Mouse (Mus musculus) forebrain, embryonic 16.5 days (tissue): ENCODE data around the gene 9130008F23Rik. TPM values are rescaled to one million over a fixed set of nuclear protein-coding genes. Genes with fewer than 3 reads are reported as not detected.

Experiments
- ATAC-seq: fragments of 200-750 bp; cut with Nextera tagmentation; 2 replicates; pipeline ENCODE4 v1.8.0; 2017; ENCODE audit warnings: mild to moderate bottlenecking, moderate library complexity
- H3K27ac ChIP-seq: fragments of 300-500 bp; sonication (generic); 2 replicates; pipeline ENCODE4 v1.5.1; 2014; ENCODE audit warnings: low read length, control low read depth
- H3K27me3 ChIP-seq: fragments of 300-500 bp; sonication (generic); replicated peaks from 2 replicates; pipeline ENCODE4 v1.6.1; 2014; ENCODE audit warnings: low read length; ENCODE audit not compliant: control insufficient read depth, insufficient read depth
- H3K36me3 ChIP-seq: fragments of 300-500 bp; sonication (generic); 2 replicates; pipeline ENCODE4 v1.6.1; 2014; ENCODE audit not compliant: control insufficient read depth, insufficient read depth
- H3K4me1 ChIP-seq: fragments of 300-500 bp; sonication (generic); replicated peaks from 2 replicates; pipeline ENCODE4 v1.6.1; 2014; ENCODE audit warnings: low read length; ENCODE audit not compliant: control insufficient read depth, insufficient read depth
- H3K4me2 ChIP-seq: fragments of 300-500 bp; sonication (generic); 2 replicates; pipeline ENCODE4 v1.6.1; 2014; ENCODE audit warnings: mild to moderate bottlenecking, low read length, control low read depth
- H3K4me3 ChIP-seq: fragments of 300-500 bp; sonication (generic); replicated peaks from 2 replicates; pipeline ENCODE4 v1.5.1; 2014; ENCODE audit warnings: mild to moderate bottlenecking, low read length, control low read depth
- H3K9ac ChIP-seq: fragments of 300-500 bp; sonication (generic); replicated peaks from 2 replicates; pipeline ENCODE4 v1.6.1; 2014; ENCODE audit warnings: low read depth, low read length, control low read depth
- H3K9me3 ChIP-seq: fragments of 300-500 bp; sonication (generic); 2 replicates; pipeline ENCODE4 v1.6.1; 2016; ENCODE audit warnings: low read length; ENCODE audit not compliant: control insufficient read depth
- WGBS: fragments of 180-500 bp; shearing (Covaris S2); extraction: QIAGEN DNeasy Blood & Tissue Kit; methylation state at CpG from one replicate; pipeline ENCODE4 v1.1.7; 2014; 5-methylcytosine and 5-hydroxymethylcytosine counted together
- polyA plus RNA-seq: library from polyadenylated mRNA; unstranded; fragments of >200 nt; fragmentation: Nextera tagmentation; extraction: Ambion mirVana; gene quantifications from 2 replicates; pipeline ENCODE4 v1.2.1, GENCODE M21; 2015

The 9130008F23Rik gene
- polyA plus RNA-seq, 1 experiment from 2014 or later, result 0.49 TPM

- H3K9me3 ChIP-seq, result no peaks in the 10 kb centered on the region
- no peak overlapping the region for H3K27ac ChIP-seq
- ATAC-seq, result no peak
- H3K9ac ChIP-seq, result no peak overlapping the region
- no peaks in the 10 kb centered on the region for H3K36me3 ChIP-seq
- no peak overlapping the region for H3K4me2 ChIP-seq
- no peaks in the 10 kb centered on the region for H3K27me3 ChIP-seq
- no peaks in the 10 kb centered on the region for H3K4me1 ChIP-seq
- H3K4me3 ChIP-seq, result no peak overlapping the region
Observed at GRCm38 (mm10) chr17:40855065-40855464, 25.3 kb downstream of the 9130008F23Rik start.

- Histone ChIP-seq H3K9ac (no peak overlapping the region), H3K27ac (no peak overlapping the region), H3K4me3 (no peak overlapping the region), H3K27me3 (no peaks in the 10 kb centered on the region), H3K4me2 (no peak overlapping the region), H3K4me1 (no peaks in the 10 kb centered on the region), H3K9me3 (no peaks in the 10 kb centered on the region), H3K36me3 (no peaks in the 10 kb centered on the region)
- ATAC-seq, result peak; percentile 52
Observed at GRCm38 (mm10) chr17:40837308-40837707, 43.1 kb downstream of the 9130008F23Rik start.

- Histone ChIP-seq H3K9me3 (no peaks in the 10 kb centered on the region), H3K9ac (no peak overlapping the region), H3K4me3 (no peak overlapping the region), H3K4me1 (no peaks in the 10 kb centered on the region), H3K4me2 (no peak overlapping the region), H3K36me3 (no peaks in the 10 kb centered on the region), H3K27ac (no peak overlapping the region), H3K27me3 (no peaks in the 10 kb centered on the region)
- ATAC-seq, result no peak
- WGBS, result 54% methylated on average over 2 of the region's 2 CpGs
Observed at GRCm38 (mm10) chr17:40831870-40832269, 48.5 kb downstream of the 9130008F23Rik start.

Other genes with a start within 250 kb of the 9130008F23Rik start
- not detected in 2 replicates for gene Esp3, start 248.5 kb downstream of the 9130008F23Rik start, polyA plus RNA-seq
- gene Esp1, start 153.4 kb downstream of the 9130008F23Rik start, polyA plus RNA-seq, result not detected in 2 replicates
- gene Crisp2, start 73.6 kb downstream of the 9130008F23Rik start, polyA plus RNA-seq, result not detected in 2 replicates
- gene Rhag, start 69.4 kb downstream of the 9130008F23Rik start, polyA plus RNA-seq, result 0.09 TPM in 1 of 2 replicates, not detected in the other
- not detected in 2 replicates for gene Glyatl3, start 33.8 kb upstream of the 9130008F23Rik start, polyA plus RNA-seq
- gene Mut, start 54.1 kb upstream of the 9130008F23Rik start, polyA plus RNA-seq, result 20.8 and 25.5 TPM in 2 replicates
- 15.7 and 18.9 TPM in 2 replicates for gene Cenpq, start 54.5 kb upstream of the 9130008F23Rik start, polyA plus RNA-seq